11 mouse cellular contexts compared by ENCODE assay signal in the genomic region with DNA sequence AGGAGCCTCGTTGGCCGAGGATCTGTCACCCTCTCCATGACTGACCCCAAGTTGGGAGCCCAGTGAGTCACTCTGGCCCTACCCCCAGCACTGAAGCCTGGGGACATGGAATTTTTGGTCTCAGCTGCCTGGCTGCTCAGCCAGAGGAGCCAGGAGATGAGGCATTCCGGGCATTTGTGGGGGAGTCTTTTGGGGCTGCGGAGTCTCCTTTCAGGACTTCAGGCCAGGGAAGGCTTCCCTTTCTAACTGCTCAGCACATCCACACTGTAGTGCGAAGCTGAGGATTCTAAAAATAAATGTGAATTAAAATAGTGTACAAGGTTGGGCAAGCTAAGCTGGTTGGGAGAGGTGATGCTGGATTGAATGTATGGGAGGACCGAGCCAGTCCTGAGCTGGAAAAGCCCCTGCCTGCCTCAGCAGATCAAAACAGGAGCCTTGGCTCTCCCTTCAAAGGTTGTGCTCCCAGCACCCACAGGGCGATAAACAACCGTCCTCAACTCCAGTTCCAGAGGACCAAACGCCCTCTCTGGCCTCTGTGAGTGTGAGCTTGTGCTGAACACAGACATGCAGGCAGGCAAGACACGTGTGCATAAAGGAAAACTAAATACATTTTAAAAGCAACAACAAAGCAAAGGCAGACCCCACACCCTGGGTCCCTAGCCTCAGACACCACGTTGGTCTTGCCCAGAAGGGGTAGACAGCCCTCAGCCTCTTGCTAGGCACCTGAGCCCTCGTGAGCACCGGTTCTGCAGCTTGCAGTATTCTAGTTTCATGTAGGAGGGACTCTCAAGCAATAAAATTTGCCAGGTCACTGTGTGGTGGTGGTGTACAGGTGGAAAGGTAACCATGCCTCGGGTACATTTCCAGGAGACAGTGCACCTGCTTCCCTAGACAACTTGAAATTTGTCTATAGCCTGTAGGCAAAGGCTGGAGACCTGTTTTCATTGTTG. TPM values are rescaled to one million over a fixed set of nuclear protein-coding genes. Genes with fewer than 3 reads are reported as not detected.
DNase-seq lines count a peak whose midpoint lies in the region; ATAC-seq and TF ChIP-seq lines count a peak whose summit lies in the region.
"Had no signal": no experiment of that assay in that cellular context is flagged by ENCODE, and none has a peak within 500 bp of the region (broad histone marks: within the 10 kb centered on the region; RNA-seq: fewer than 3 reads in every experiment).

No protein-coding gene starts in this region.

- H3K27me3 ChIP-seq in heart, embryonic 11.5 days (ENCODE audit: control insufficient read depth, insufficient read depth, low read length): peaks cover 42% of the 10 kb centered on the region
- H3K27me3 ChIP-seq in C2C12 (ENCODE audit: control insufficient read depth, insufficient read depth, insufficient read length): no peaks in the 10 kb centered on the region
- peaks cover 59% of the 10 kb centered on the region for H3K27me3 ChIP-seq in embryonic facial prominence, embryonic 13.5 days
- H3K27me3 ChIP-seq in cerebellum, adult 2 months (ENCODE audit: control insufficient read depth, insufficient read depth, low read length): no peaks in the 10 kb centered on the region

- peak overlapping the region; percentile 56 for H3ac ChIP-seq in C2C12 (ENCODE audit: control insufficient read depth, insufficient read length, low read depth)

- 0 out of 2 replicates have a peak overlapping the region, but pooled peaks have one; percentile 7 for H3K27ac ChIP-seq in heart, embryonic 11.5 days (ENCODE audit: low read depth, low read length)
- peak overlapping the region; percentile 22 for H3K27ac ChIP-seq in embryonic facial prominence, embryonic 13.5 days
- no peak overlapping the region for H3K27ac ChIP-seq in cerebellum, adult 2 months (ENCODE audit: insufficient read depth, low read length)

- peaks cover 34% of the 10 kb centered on the region for H3K79me2 ChIP-seq in C2C12 (ENCODE audit: control insufficient read depth, insufficient read depth)

- no peak for TF ChIP-seq CTCF in C2C12 (IDR thresholded peaks at IDR 0.05; ENCODE audit: control insufficient read depth, insufficient read depth, insufficient read length)
- no peak for TF ChIP-seq CTCF in cerebellum, adult 2 months (IDR thresholded peaks at IDR 0.05; ENCODE audit: borderline replicate concordance, insufficient read depth, low read depth, low read length)

- intact Hi-C loops in heart, postnatal 25 days (cut with DNase I): no loop called here

- no peak overlapping the region for H3K9ac ChIP-seq in heart, embryonic 11.5 days (ENCODE audit: low read depth, low read length)
- no peak overlapping the region for H3K9ac ChIP-seq in embryonic facial prominence, embryonic 13.5 days
- H3K9ac ChIP-seq: stomach, embryonic 15.5 days had no signal

- no peak for TF ChIP-seq POLR2A in cerebellum, adult 2 months (IDR thresholded peaks at IDR 0.05; ENCODE audit: borderline replicate concordance, insufficient read depth, low read length)

- 24% methylated on average over 14 of the region's 14 CpGs for WGBS in heart, embryonic 11.5 days (ENCODE audit: insufficient replicate concordance)
- WGBS in embryonic facial prominence, embryonic 13.5 days: 28% methylated on average over 14 of the region's 14 CpGs
- 65% methylated on average over 14 of the region's 14 CpGs for WGBS in cerebellum, adult 2 months

- DNase-seq in heart, postnatal 25 days (ENCODE audit: low spot score): no peak
- DNase-seq in kidney, postnatal 4 days: peak; percentile 68 to 79
- no peak for DNase-seq in cerebellum, adult 2 months
- DNase-seq in urinary bladder, postnatal 10 days (ENCODE audit: low spot score): no peak
- DNase-seq in cerebellum, adult 8-10 months: no peak

- H3K4me3 ChIP-seq in heart, embryonic 11.5 days (ENCODE audit: low read depth, low read length): peak overlapping the region; percentile 49; the same call in 1 of the 2 replicates
- H3K4me3 ChIP-seq in C2C12 (ENCODE audit: insufficient read depth, poor library complexity, severe bottlenecking): peak overlapping the region; percentile 51
- H3K4me3 ChIP-seq in embryonic facial prominence, embryonic 13.5 days: no peak overlapping the region
- H3K4me3 ChIP-seq in cerebellum, adult 2 months (replicated peaks; ENCODE audit: insufficient read depth, low read depth, low read length): no peak overlapping the region

- no peak for ATAC-seq in heart, embryonic 11.5 days (replicated peaks; ENCODE audit: insufficient number of reproducible peaks, low FRiP score, low TSS enrichment)
- ATAC-seq in embryonic facial prominence, embryonic 13.5 days (ENCODE audit: insufficient number of reproducible peaks, insufficient read depth, low FRiP score, low TSS enrichment, low read depth): no peak

- no peaks in the 10 kb centered on the region for H3K36me3 ChIP-seq in heart, embryonic 11.5 days (ENCODE audit: control insufficient read depth, insufficient read depth, low read length)
- no peaks in the 10 kb centered on the region for H3K36me3 ChIP-seq in C2C12 (ENCODE audit: control insufficient read depth, insufficient read depth)
- no peaks in the 10 kb centered on the region for H3K36me3 ChIP-seq in embryonic facial prominence, embryonic 13.5 days
- H3K36me3 ChIP-seq: stomach, embryonic 15.5 days had no signal

- peaks cover 6% of the 10 kb centered on the region for H3K79me3 ChIP-seq in C2C12 (ENCODE audit: low read depth)

- peak overlapping the region; percentile 69 for H3K4me2 ChIP-seq in heart, embryonic 11.5 days
- peak overlapping the region; percentile 70; the same call in 1 of the 2 replicates for H3K4me2 ChIP-seq in embryonic facial prominence, embryonic 13.5 days

- H3K9me3 ChIP-seq in heart, embryonic 11.5 days (replicated peaks; ENCODE audit: control insufficient read depth, low read length): no peaks in the 10 kb centered on the region
- no peaks in the 10 kb centered on the region for H3K9me3 ChIP-seq in embryonic facial prominence, embryonic 13.5 days
- H3K9me3 ChIP-seq: stomach, embryonic 15.5 days had no signal

- peaks cover 55% of the 10 kb centered on the region for H3K4me1 ChIP-seq in heart, embryonic 11.5 days (ENCODE audit: control insufficient read depth, insufficient read depth, low read length)
- H3K4me1 ChIP-seq in embryonic facial prominence, embryonic 13.5 days: peaks cover 57% of the 10 kb centered on the region
- no peaks in the 10 kb centered on the region for H3K4me1 ChIP-seq in cerebellum, adult 2 months (ENCODE audit: control insufficient read depth, insufficient read depth, low read length)

TF ChIP-seq in C2C12, 6 proteins besides CTCF, POLR2A, EP300 and RAD21:
- TF ChIP-seq USF1 (IDR thresholded peaks at IDR 0.05; ENCODE audit: low read depth) (no peak), CEBPB (IDR thresholded peaks at IDR 0.05; ENCODE audit: low read depth) (no peak), MYOG (IDR thresholded peaks at IDR 0.05; ENCODE audit: control insufficient read depth, extremely low read depth, insufficient read length) (no peak), MAX (IDR thresholded peaks at IDR 0.05) (peak; percentile 32)

RNA-seq across cellular contexts. Expression of a gene that starts 11.1 kb away (rescaled TPM):
- polyA plus RNA-seq in heart, embryonic 11.5 days (2014; fragmentation: Nextera tagmentation; extraction: Ambion mirVana): 7.7 and 11.2 TPM in 2 replicates
- total RNA-seq in heart, postnatal 25 days (2021): 10 to 100 TPM; 41.7 to 48.7 TPM
- 119 TPM for polyA plus RNA-seq in C2C12 (2012; fragmentation: generic; extraction: Trizol)
- polyA plus RNA-seq in embryonic facial prominence, embryonic 13.5 days (2015; fragmentation: Nextera tagmentation; extraction: Ambion mirVana): 8.1 and 10.6 TPM in 2 replicates
- polyA plus RNA-seq in cerebellum, adult 2 months (2012; rRNA removed): 0.87 and 1.2 TPM in 2 replicates

RNA-seq across cellular contexts. Expression of a gene that starts 14.3 kb away (rescaled TPM):
- polyA plus RNA-seq in heart, embryonic 11.5 days (2014; fragmentation: Nextera tagmentation; extraction: Ambion mirVana): 11.3 and 11.6 TPM in 2 replicates
- 1 to 10 TPM; 1.2 to 2.9 TPM for total RNA-seq in heart, postnatal 25 days (2021)
- 58.3 TPM for polyA plus RNA-seq in C2C12 (2012; fragmentation: generic; extraction: Trizol)
- polyA plus RNA-seq in embryonic facial prominence, embryonic 13.5 days (2015; fragmentation: Nextera tagmentation; extraction: Ambion mirVana): 10.2 and 12.7 TPM in 2 replicates
- polyA plus RNA-seq in cerebellum, adult 2 months (2012; rRNA removed): 6.5 and 10.0 TPM in 2 replicates

RNA-seq across cellular contexts. Expression of a gene that starts 24.5 kb away (rescaled TPM):
- polyA plus RNA-seq in heart, embryonic 11.5 days (2014; fragmentation: Nextera tagmentation; extraction: Ambion mirVana): 0.50 TPM in 1 of 2 replicates, not detected in the other
- total RNA-seq in heart, postnatal 25 days (2021): not detected
- not detected for polyA plus RNA-seq in C2C12 (2012; fragmentation: generic; extraction: Trizol)
- 2.0 and 3.4 TPM in 2 replicates for polyA plus RNA-seq in embryonic facial prominence, embryonic 13.5 days (2015; fragmentation: Nextera tagmentation; extraction: Ambion mirVana)
- polyA plus RNA-seq in cerebellum, adult 2 months (2012; rRNA removed): 1.5 and 2.5 TPM in 2 replicates
- total RNA-seq: adrenal gland, adult 18-20 months had no signal

RNA-seq across cellular contexts. Expression of a gene that starts 53.6 kb away (rescaled TPM):
- 25.4 and 33.2 TPM in 2 replicates for polyA plus RNA-seq in heart, embryonic 11.5 days (2014; fragmentation: Nextera tagmentation; extraction: Ambion mirVana)
- total RNA-seq in heart, postnatal 25 days (2021): 10 to 100 TPM; 57.5 to 60.2 TPM
- 48.1 TPM for polyA plus RNA-seq in C2C12 (2012; fragmentation: generic; extraction: Trizol)
- polyA plus RNA-seq in embryonic facial prominence, embryonic 13.5 days (2015; fragmentation: Nextera tagmentation; extraction: Ambion mirVana): 33.7 and 34.6 TPM in 2 replicates
- polyA plus RNA-seq in cerebellum, adult 2 months (2012; rRNA removed): 176 and 177 TPM in 2 replicates

RNA-seq across cellular contexts. Expression of a gene that starts 54.5 kb away (rescaled TPM):
- polyA plus RNA-seq in heart, embryonic 11.5 days (2014; fragmentation: Nextera tagmentation; extraction: Ambion mirVana): 5.5 and 6.2 TPM in 2 replicates
- under 1 TPM; 0.36 to 0.75 TPM for total RNA-seq in heart, postnatal 25 days (2021)
- 2.1 TPM for polyA plus RNA-seq in C2C12 (2012; fragmentation: generic; extraction: Trizol)
- 9.5 and 12.1 TPM in 2 replicates for polyA plus RNA-seq in embryonic facial prominence, embryonic 13.5 days (2015; fragmentation: Nextera tagmentation; extraction: Ambion mirVana)
- 8.8 and 11.2 TPM in 2 replicates for polyA plus RNA-seq in cerebellum, adult 2 months (2012; rRNA removed)
- total RNA-seq: adrenal gland, adult 18-20 months; megakaryocyte progenitor cell, adult 5-6 weeks had no signal

Comparison
In these comparisons a context has a peak if more than half of its experiments do, and no peak if none do; other contexts are left out.
1. H3K4me3 ChIP-seq: peak in heart, embryonic 11.5 days (single experiment) and C2C12 (single experiment); none in embryonic facial prominence, embryonic 13.5 days (single experiment) and cerebellum, adult 2 months (single experiment).
2. DNase-seq: peak in kidney, postnatal 4 days (2 of 2); none in heart, postnatal 25 days (single experiment), cerebellum, adult 2 months (0 of 2), urinary bladder, postnatal 10 days (single experiment) and cerebellum, adult 8-10 months (single experiment).